Mouse (Mus musculus) right cerebral cortex, postnatal 36 days (tissue): ENCODE data around the gene Plekho1.

ENCODE experiments used
- DNase-seq, 2 experiments: peaks; one replicate each; pipeline ENCODE4 v3.0.0; 2022; ENCODE audit warnings: low spot score in 2 of 2, mixed read lengths in 1 of 2

The Plekho1 gene

GRCm38 (mm10) chr3:95950763-95951551 is 44.8 kb downstream of the Plekho1 start:
- peak; percentile 86 to 88 for DNase-seq

DNA sequence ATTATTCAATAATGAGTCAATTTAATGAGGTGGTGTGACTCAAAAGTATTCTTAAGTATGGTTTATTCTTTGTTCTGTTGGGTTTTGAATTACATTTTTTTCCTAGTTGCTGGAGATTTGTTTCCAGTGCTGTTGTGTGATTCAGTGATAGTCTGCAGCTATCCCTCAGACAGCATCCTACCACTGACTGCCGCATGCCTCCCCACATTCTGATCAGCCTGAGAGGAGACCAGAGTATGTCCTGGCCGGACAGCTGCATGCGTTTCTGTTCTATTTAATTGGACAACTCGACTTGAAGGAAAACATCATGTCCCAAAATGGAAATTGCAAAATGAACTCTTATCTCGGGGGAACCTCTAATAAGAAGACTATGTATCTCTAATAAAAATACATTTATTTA is 47.5 kb downstream of the Plekho1 start:
- no peak for DNase-seq

GRCm38 (mm10) chr3:95945731-95946240 is 50.0 kb downstream of the Plekho1 start:
- DNase-seq: no peak

DNA sequence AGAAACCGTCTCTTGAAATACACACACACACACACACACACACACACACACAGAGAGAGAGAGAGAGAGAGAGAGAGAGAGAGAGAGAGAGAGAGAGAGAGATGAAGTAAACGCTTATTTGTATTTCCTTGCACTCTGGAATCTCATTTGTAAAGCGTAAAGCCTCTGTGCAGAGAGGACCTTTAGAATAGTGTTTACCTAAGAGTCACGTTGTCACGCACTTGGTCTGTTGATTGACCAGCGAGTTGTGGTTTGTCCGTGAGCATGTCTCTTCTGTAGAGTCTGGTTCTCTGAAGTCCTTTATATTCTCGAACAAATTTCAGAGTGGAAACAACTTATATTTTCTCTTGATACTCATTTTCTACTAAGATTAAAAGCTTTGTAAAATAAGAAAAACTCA is 51.1 kb downstream of the Plekho1 start:
- DNase-seq: no peak

DNA sequence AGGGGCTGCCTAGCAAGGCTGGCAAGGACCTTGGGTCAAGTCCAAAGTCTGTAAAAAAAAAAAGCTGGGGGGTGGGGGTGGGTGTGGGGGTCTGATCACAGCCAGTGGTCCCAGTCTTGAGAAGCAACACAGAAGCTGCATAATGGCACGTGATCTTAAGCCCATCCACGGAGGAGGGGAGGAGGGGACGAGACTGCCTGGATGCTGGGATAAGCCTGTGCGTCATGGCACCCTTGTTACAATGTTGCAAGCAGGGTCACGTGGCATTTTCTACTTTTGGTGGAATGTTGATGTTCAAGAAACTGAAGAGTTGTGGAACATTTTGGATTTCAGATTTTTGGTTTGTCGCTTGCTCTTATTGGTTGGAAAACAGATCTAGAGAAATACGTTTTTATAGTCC is 52.6 kb downstream of the Plekho1 start:
- no peak for DNase-seq

DNA sequence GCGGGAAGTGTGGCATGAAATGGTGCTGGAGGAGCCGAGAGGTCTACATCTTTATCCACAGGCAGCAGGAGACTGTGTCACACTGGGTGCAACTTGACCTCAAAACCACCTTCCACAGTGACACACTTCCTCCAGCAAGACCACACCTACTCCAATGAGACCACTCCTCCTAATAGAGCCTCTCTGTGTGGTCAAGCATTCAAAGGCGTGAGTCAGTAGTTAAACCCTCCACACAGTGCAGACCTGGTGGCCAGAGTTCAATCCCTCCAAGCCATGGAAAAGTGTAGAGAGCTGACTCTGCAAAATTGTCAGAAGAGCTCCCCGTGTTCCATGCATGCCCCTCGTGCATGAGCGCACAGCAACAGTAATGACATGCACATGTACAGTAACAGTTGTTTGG is 53.1 kb downstream of the Plekho1 start:
- no peak for DNase-seq

DNA sequence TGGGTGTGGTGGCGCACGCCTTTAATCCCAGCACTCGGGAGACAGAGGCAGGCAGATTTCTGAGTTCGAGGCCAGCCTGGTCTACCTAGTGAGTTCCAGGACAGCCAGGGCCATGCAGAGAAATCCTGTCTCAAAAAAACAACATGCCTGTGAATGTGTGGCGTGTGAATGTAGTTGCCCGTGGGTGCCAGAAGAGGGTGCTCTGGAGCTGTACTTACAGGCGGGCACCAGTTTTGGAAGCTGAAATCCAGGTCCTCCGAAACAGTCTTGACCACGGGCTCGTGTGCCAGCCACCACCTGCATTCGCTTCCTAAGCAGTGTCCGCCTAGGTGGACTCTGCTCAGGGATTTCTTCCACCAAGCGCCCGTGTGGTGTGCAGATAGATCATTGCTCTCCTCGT is 57.0 kb downstream of the Plekho1 start:
- DNase-seq: no peak
